Mouse (Mus musculus): ENCODE data around the gene Gm428.
"Not testable (repeated sequence)": the region's sequence is repeated elsewhere in the genome, so short reads cannot be mapped to it uniquely, and the experiment has no call there.

Gm428 gene

GRCm38 (mm10) chr4:73683216-73683615, at the start of gene Gm428:
TSS of gene Gm428 (plus strand) at chr4:73683516.
- DNase-seq (ENCODE audit: extremely low read depth, insufficient read length, low spot score) = not testable (repeated sequence)

DNA sequence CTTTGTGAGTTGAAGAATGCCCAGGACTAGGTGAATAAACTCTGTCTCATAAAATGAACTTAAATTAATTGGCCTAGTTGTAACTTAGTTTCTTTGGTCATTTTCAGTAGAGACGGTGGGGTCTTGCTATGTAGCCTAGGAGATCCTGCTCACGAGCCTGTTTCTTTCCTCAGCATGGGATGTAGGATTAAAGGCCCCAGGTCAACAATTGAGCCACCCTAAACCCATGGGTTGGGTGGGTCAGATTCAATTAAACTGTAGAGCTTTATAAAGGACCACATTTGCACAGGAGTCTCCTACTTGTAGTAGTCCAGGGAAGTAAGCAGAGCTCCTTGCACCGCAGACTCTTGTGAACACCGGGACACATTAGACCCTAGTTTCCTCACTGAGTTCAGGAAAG, 45.5 kb upstream of the Gm428 start, which contains the start of gene Gm11236:
TSS of gene Gm11236 (plus strand) at position 301 of the 400 bp plus-strand sequence.
- not testable (repeated sequence) for DNase-seq (ENCODE audit: extremely low read depth, insufficient read length, low spot score)

GRCm38 (mm10) chr4:73661864-73662263, 21.5 kb upstream of the Gm428 start:
- not testable (repeated sequence) for DNase-seq (ENCODE audit: extremely low read depth, insufficient read length, low spot score)

DNA sequence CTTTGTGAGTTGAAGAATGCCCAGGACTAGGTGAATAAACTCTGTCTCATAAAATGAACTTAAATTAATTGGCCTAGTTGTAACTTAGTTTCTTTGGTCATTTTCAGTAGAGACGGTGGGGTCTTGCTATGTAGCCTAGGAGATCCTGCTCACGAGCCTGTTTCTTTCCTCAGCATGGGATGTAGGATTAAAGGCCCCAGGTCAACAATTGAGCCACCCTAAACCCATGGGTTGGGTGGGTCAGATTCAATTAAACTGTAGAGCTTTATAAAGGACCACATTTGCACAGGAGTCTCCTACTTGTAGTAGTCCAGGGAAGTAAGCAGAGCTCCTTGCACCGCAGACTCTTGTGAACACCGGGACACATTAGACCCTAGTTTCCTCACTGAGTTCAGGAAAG, 15.3 kb upstream of the Gm428 start, which contains the start of gene Gm11239:
TSS of gene Gm11239 (plus strand) at position 301 of the 400 bp plus-strand sequence.
- not testable (repeated sequence) for DNase-seq (ENCODE audit: extremely low read depth, insufficient read length, low spot score)

DNA sequence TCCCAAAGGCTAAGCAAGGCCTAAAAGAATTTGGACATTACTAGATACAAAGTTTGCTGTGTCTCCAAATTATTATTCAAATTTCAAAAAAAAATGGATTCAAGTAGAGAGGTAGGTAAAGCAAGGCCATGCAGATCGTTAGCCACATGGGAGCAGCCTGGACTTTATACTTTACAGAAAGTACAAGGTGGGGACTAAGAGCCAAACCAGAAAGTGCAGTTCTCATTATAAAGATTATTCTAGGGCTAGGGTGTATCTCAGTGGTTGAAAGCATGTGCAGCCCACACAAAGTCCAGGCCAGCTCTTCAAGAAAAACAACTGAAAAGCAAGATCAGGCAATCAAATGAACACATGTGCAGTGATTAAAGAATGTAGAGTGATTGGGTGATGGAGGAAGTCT, 35.4 kb downstream of the Gm428 start:
- DNase-seq (ENCODE audit: extremely low read depth, insufficient read length, low spot score) = no peak

- no peak for DNase-seq (ENCODE audit: extremely low read depth, insufficient read length, low spot score)
Measured at GRCm38 (mm10) chr4:73719819-73720218, 36.5 kb downstream of the Gm428 start.

Data from 3134 (cell line).